Mouse (Mus musculus) liver, embryonic 14.5 days (tissue): ENCODE measurements around the gene Timp4. TPM values are rescaled to one million over a fixed set of nuclear protein-coding genes. Genes with fewer than 3 reads are reported as not detected.
A peak's percentile ranks its signal among the peaks of the same experiment; 100 is the strongest.

ENCODE experiments used
- ATAC-seq: fragments of 200-750 bp; cut with Nextera tagmentation; 2 replicates; pipeline ENCODE4 v1.8.0; 2017; ENCODE audit warnings: moderate number of reproducible peaks, mild to moderate bottlenecking, moderate library complexity; ENCODE audit not compliant: insufficient read depth
- DNase-seq, 3 experiments: peaks; one replicate each; pipeline ENCODE4 v3.0.0-alpha.2; 2012 to 2013; ENCODE audit warnings: low read depth in 3 of 3, low spot score in 3 of 3
- H3K27ac ChIP-seq: fragments of 300-500 bp; sonication (generic); 2 replicates; pipeline ENCODE4 v1.5.1; 2014; ENCODE audit warnings: moderate library complexity, mild to moderate bottlenecking, control low read depth, inconsistent platforms
- H3K27me3 ChIP-seq: fragments of 300-500 bp; sonication (generic); 2 replicates; pipeline ENCODE4 v1.6.1; 2014; ENCODE audit warnings: mild to moderate bottlenecking, low read length, moderate library complexity; ENCODE audit not compliant: control insufficient read depth, insufficient read depth
- H3K36me3 ChIP-seq: fragments of 300-500 bp; sonication (generic); replicated peaks from 2 replicates; pipeline ENCODE4 v1.6.1; 2014; ENCODE audit warnings: low read depth; ENCODE audit not compliant: control insufficient read depth, insufficient read depth
- H3K4me1 ChIP-seq, 2 experiments: fragments of 200-500 bp in 1 of 2; fragments of 300-500 bp in 1 of 2; sonication (generic) in 1 of 2; replicated peaks; 2 replicates each; pipeline ENCODE4 v1.6.1; 2012 to 2014; ENCODE audit warnings: antibody characterized with exemption in 1 of 2, inconsistent platforms in 1 of 2, low read length in 1 of 2; ENCODE audit not compliant: control insufficient read depth in 2 of 2, insufficient read depth in 2 of 2
- H3K4me2 ChIP-seq: fragments of 300-500 bp; sonication (generic); 2 replicates; pipeline ENCODE4 v1.6.1; 2014; ENCODE audit warnings: low read depth, mild to moderate bottlenecking, control low read depth, moderate library complexity
- H3K4me3 ChIP-seq, 2 experiments: fragments of 200-500 bp in 1 of 2; fragments of 300-500 bp in 1 of 2; sonication (generic) in 1 of 2; 2 replicates each; pipeline ENCODE4 v1.5.1; 2012 to 2014; ENCODE audit warnings: low read depth in 2 of 2, low read length in 2 of 2, mild to moderate bottlenecking in 2 of 2, control low read depth in 1 of 2, inconsistent platforms in 1 of 2, moderate library complexity in 1 of 2; ENCODE audit not compliant: insufficient read depth in 1 of 2
- H3K9ac ChIP-seq: fragments of 300-500 bp; sonication (generic); replicated peaks from 2 replicates; pipeline ENCODE4 v1.6.1; 2014; ENCODE audit warnings: mild to moderate bottlenecking, control low read depth, moderate library complexity
- H3K9me3 ChIP-seq: fragments of 300-500 bp; sonication (generic); 2 replicates; pipeline ENCODE4 v1.6.1; 2016; ENCODE audit warnings: low read length, mixed read lengths; ENCODE audit not compliant: control insufficient read depth
- CTCF ChIP-seq: IDR thresholded peaks from 2 replicates; pipeline ENCODE4 v1.5.1; 2016; ENCODE audit warnings: antibody characterized with exemption, low read depth, control low read depth
- EP300 ChIP-seq: IDR thresholded peaks from 2 replicates; pipeline ENCODE4 v1.6.1; 2016; ENCODE audit warnings: antibody characterized with exemption, low read depth
- WGBS: fragments of 180-500 bp; shearing (Covaris S2); extraction: QIAGEN DNeasy Blood & Tissue Kit; methylation state at CpG from one replicate; pipeline ENCODE4 v1.1.7; 2014; ENCODE audit not compliant: insufficient replicate concordance; 5-methylcytosine and 5-hydroxymethylcytosine counted together
- polyA plus RNA-seq, 2 experiments: library from polyadenylated mRNA; depleted of rRNA in 1 of 2; stranded (reverse) in 1 of 2; unstranded in 1 of 2; fragments of >200 nt; fragmentation: Nextera tagmentation in 1 of 2; extraction: Ambion mirVana in 1 of 2; gene quantifications; 2 replicates each; pipeline versions ENCODE4 v1.2.1 to v1.2.3; 2012 to 2014

The Timp4 gene
- polyA plus RNA-seq, 2 experiments, result not detected

GRCm38 (mm10) chr6:115210820-115211219 lies 41.2 kb downstream of the Timp4 start:
- ATAC-seq (no peak), DNase-seq (no peak)
- Histone ChIP-seq H3K36me3 (no peaks in the 10 kb centered on the region), H3K9me3 (no peaks in the 10 kb centered on the region), H3K4me3 (no peak overlapping the region), H3K27ac (no peak overlapping the region), H3K9ac (no peak overlapping the region), H3K4me1 (no peaks in the 10 kb centered on the region), H3K27me3 (no peaks in the 10 kb centered on the region), H3K4me2 (no peak overlapping the region)
- no peak for TF ChIP-seq EP300
- TF ChIP-seq CTCF, result no peak
- 69% methylated on average over 3 of the region's 3 CpGs for WGBS

- H3K27ac ChIP-seq, result no peak overlapping the region
Measured at GRCm38 (mm10) chr6:115210187-115210586, 41.8 kb downstream of the Timp4 start.

GRCm38 (mm10) chr6:115203029-115203428 lies 49.0 kb downstream of the Timp4 start:
- Histone ChIP-seq H3K9me3 (no peaks in the 10 kb centered on the region), H3K27ac (no peak overlapping the region), H3K9ac (no peak overlapping the region), H3K27me3 (no peaks in the 10 kb centered on the region), H3K4me1 (no peaks in the 10 kb centered on the region; a peak in 1 of 4 replicates), H3K36me3 (no peaks in the 10 kb centered on the region), H3K4me2 (no peak overlapping the region), H3K4me3 (no peak overlapping the region)
- ATAC-seq (no peak), DNase-seq (no peak)
- 42% methylated on average over 3 of the region's 3 CpGs for WGBS
- TF ChIP-seq CTCF (no peak), EP300 (no peak)

More at GRCm38 (mm10) chr6:115210187-115210586, 41.8 kb downstream of the Timp4 start:
- WGBS, result 41% methylated on average over 2 of the region's 2 CpGs
- H3K9ac ChIP-seq, result no peak overlapping the region
- no peaks in the 10 kb centered on the region for H3K36me3 ChIP-seq
- TF ChIP-seq EP300 (no peak), CTCF (no peak)
- DNase-seq (no peak), ATAC-seq (no peak)
- no peaks in the 10 kb centered on the region for H3K4me1 ChIP-seq
- no peak overlapping the region for H3K4me3 ChIP-seq
- no peaks in the 10 kb centered on the region for H3K9me3 ChIP-seq
- no peaks in the 10 kb centered on the region for H3K27me3 ChIP-seq
- H3K4me2 ChIP-seq, result no peak overlapping the region

- ATAC-seq, result no peak
- 34% methylated on average over 3 of the region's 3 CpGs for WGBS
Measured at GRCm38 (mm10) chr6:115200753-115201152, 51.3 kb downstream of the Timp4 start.

More at GRCm38 (mm10) chr6:115200753-115201152, 51.3 kb downstream of the Timp4 start:
- Histone ChIP-seq H3K4me2 (no peak overlapping the region), H3K4me3 (no peak overlapping the region), H3K4me1 (no peaks in the 10 kb centered on the region; a peak in 1 of 4 replicates), H3K27ac (no peak overlapping the region), H3K9me3 (no peaks in the 10 kb centered on the region), H3K36me3 (no peaks in the 10 kb centered on the region), H3K9ac (no peak overlapping the region), H3K27me3 (no peaks in the 10 kb centered on the region)
- no peak for DNase-seq
- TF ChIP-seq EP300 (0 out of 2 replicates have a peak, but pooled peaks have one; percentile 14), CTCF (no peak)

Other genes starting within 250 kb of the Timp4 start
- 16.0 and 17.0 TPM in 2 replicates for gene Tamm41, start 214.3 kb downstream of the Timp4 start, polyA plus RNA-seq (2012; rRNA removed)
- 27.3 and 31.7 TPM in 2 replicates for gene Tamm41, start 214.3 kb downstream of the Timp4 start, polyA plus RNA-seq (2014; fragmentation: Nextera tagmentation; extraction: Ambion mirVana)
- gene Syn2, start 117.3 kb downstream of the Timp4 start, polyA plus RNA-seq (2012; rRNA removed), result 0.04 TPM in 2 replicates
- 0.04 TPM in 1 of 2 replicates, not detected in the other for gene Syn2, start 117.3 kb downstream of the Timp4 start, polyA plus RNA-seq (2014; fragmentation: Nextera tagmentation; extraction: Ambion mirVana)
- not detected in 2 replicates for gene Gm17482, start 24.9 kb downstream of the Timp4 start, polyA plus RNA-seq (2012; rRNA removed)
- not detected in 2 replicates for gene Gm17482, start 24.9 kb downstream of the Timp4 start, polyA plus RNA-seq (2014; fragmentation: Nextera tagmentation; extraction: Ambion mirVana)
- 0.45 and 0.67 TPM in 2 replicates for gene Pparg, start 108.7 kb upstream of the Timp4 start, polyA plus RNA-seq (2012; rRNA removed)
- gene Pparg, start 108.7 kb upstream of the Timp4 start, polyA plus RNA-seq (2014; fragmentation: Nextera tagmentation; extraction: Ambion mirVana), result 1.7 and 1.9 TPM in 2 replicates